Mouse (Mus musculus): Measurements from ENCODE around the gene Ggt5.

The Ggt5 gene

GRCm38 (mm10) chr10:75568029-75568428, 21.1 kb upstream of the Ggt5 start:
- DNase-seq (ENCODE audit: low read depth, low spot score) = no peak

- DNase-seq (ENCODE audit: low read depth, low spot score) = no peak
These were observed 20.7 kb upstream of the Ggt5 start for GRCm38 (mm10) chr10:75568441-75568840.

- no peak for DNase-seq (ENCODE audit: low read depth, low spot score)
These were observed 20.3 kb upstream of the Ggt5 start for GRCm38 (mm10) chr10:75568851-75569250.

GRCm38 (mm10) chr10:75570981-75571657, 18.0 kb upstream of the Ggt5 start:
- no peak for DNase-seq (ENCODE audit: low read depth, low spot score)

- DNase-seq (ENCODE audit: low read depth, low spot score) = no peak
These were observed 17.2 kb upstream of the Ggt5 start for GRCm38 (mm10) chr10:75571937-75572336.

- no peak for DNase-seq (ENCODE audit: low read depth, low spot score)
These were observed 16.0 kb upstream of the Ggt5 start for GRCm38 (mm10) chr10:75573181-75573580.

GRCm38 (mm10) chr10:75573965-75574364, 15.2 kb upstream of the Ggt5 start:
- DNase-seq (ENCODE audit: low read depth, low spot score) = no peak

- DNase-seq (ENCODE audit: low read depth, low spot score) = no peak
These were observed 10.0 kb upstream of the Ggt5 start for GRCm38 (mm10) chr10:75579129-75579528.

GRCm38 (mm10) chr10:75585876-75586552, 3.1 kb upstream of the Ggt5 start:
- DNase-seq (ENCODE audit: low read depth, low spot score) = peak; percentile 65

GRCm38 (mm10) chr10:75586553-75586879, 2.6 kb upstream of the Ggt5 start:
- DNase-seq (ENCODE audit: low read depth, low spot score) = no peak

GRCm38 (mm10) chr10:75587781-75588180, 1.4 kb upstream of the Ggt5 start:
- no peak for DNase-seq (ENCODE audit: low read depth, low spot score)

- DNase-seq (ENCODE audit: low read depth, low spot score) = no peak
These were observed 804 bp upstream of the Ggt5 start for GRCm38 (mm10) chr10:75588336-75588735.

- no peak for DNase-seq (ENCODE audit: low read depth, low spot score)
These were observed 511 bp downstream of the Ggt5 start for GRCm38 (mm10) chr10:75589651-75590050.

- DNase-seq (ENCODE audit: low read depth, low spot score) = peak; percentile 45
These were observed 2.2 kb downstream of the Ggt5 start for GRCm38 (mm10) chr10:75591211-75591894.

- DNase-seq (ENCODE audit: low read depth, low spot score) = no peak
These were observed 3.4 kb downstream of the Ggt5 start for GRCm38 (mm10) chr10:75592585-75592984.

- no peak for DNase-seq (ENCODE audit: low read depth, low spot score)
These were observed 6.8 kb downstream of the Ggt5 start for GRCm38 (mm10) chr10:75595981-75596380.

GRCm38 (mm10) chr10:75600189-75600730, 11.1 kb downstream of the Ggt5 start:
- DNase-seq (ENCODE audit: low read depth, low spot score) = no peak

- DNase-seq (ENCODE audit: low read depth, low spot score) = no peak
These were observed 16.2 kb downstream of the Ggt5 start for GRCm38 (mm10) chr10:75605162-75605846.

- DNase-seq (ENCODE audit: low read depth, low spot score) = no peak
These were observed 18.1 kb downstream of the Ggt5 start for GRCm38 (mm10) chr10:75607253-75607652.

GRCm38 (mm10) chr10:75608975-75609374, 19.8 kb downstream of the Ggt5 start:
- DNase-seq (ENCODE audit: low read depth, low spot score) = no peak

- DNase-seq (ENCODE audit: low read depth, low spot score) = no peak
These were observed 21.3 kb downstream of the Ggt5 start for GRCm38 (mm10) chr10:75610486-75610885.

- DNase-seq (ENCODE audit: low read depth, low spot score) = no peak
These were observed 26.9 kb downstream of the Ggt5 start for GRCm38 (mm10) chr10:75616044-75616443.

Data from telencephalon, adult 2 months (tissue).